Mouse (Mus musculus) bone marrow macrophage, adult 2 months (primary cell): Measurements from ENCODE around the gene Jak2.

Experiments used
- CTCF ChIP-seq: IDR thresholded peaks from 2 replicates; pipeline ENCODE4 v1.5.1; 2012; ENCODE audit warnings: low read depth, mild to moderate bottlenecking, low read length, moderate library complexity
- POLR2A ChIP-seq: IDR thresholded peaks from 2 replicates; pipeline ENCODE4 v1.6.1; 2012; ENCODE audit warnings: mild to moderate bottlenecking, low read depth, low read length, borderline replicate concordance

DNA sequence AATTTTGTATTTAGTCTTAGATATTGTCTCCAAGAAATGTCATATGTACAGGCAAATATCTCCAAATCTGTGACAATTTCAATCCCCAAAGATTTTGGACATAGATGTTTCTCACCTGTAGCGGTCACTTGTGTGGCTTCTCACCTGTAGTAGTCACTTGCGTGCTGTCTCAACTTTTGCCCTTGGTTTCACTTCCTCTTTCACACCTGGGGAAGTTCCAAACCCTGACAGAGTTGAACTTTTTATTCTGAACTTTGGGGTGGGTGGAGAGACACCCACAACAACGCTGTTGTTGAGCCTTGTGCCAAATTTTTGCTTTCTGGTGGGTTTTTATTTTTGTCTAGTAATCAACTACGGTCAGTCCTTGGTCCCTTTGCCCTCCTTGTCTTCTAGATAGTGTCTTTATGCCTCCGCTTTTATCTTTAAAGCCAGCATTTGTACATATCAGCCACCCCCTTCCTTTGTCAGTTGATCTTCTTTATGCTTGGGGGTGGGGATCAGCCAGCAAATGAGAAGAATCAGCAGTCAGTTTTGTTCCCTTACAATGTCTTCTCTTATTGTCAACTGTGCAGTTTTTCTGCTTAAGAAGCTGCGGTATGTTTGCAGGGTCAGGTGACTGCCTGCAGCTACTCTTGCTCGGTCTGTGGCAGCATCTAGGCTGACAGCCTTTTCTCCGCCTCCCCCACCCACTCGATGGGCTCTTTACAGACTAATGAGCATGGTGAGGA, 14.8 kb upstream of the Jak2 start:
- TF ChIP-seq POLR2A (no peak), CTCF (no peak)
